Mouse (Mus musculus): ENCODE measurements around the gene Hist1h2bn. TPM values are rescaled to one million over a fixed set of nuclear protein-coding genes. Genes with fewer than 3 reads are reported as not detected.
"Not testable (repeated sequence)": the region's sequence is repeated elsewhere in the genome, so short reads cannot be mapped to it uniquely, and the experiment has no call there.

Gene Hist1h2bn
- polyA plus RNA-seq, 1 experiment from 2014 or later, result 5.8 TPM

GRCm38 (mm10) chr13:21727948-21728572 is 25.9 kb upstream of the Hist1h2bn start:
- H3K9me3 ChIP-seq (ENCODE audit: control insufficient read depth, low read length), result no peaks in the 10 kb centered on the region
- no peak overlapping the region for H3K4me3 ChIP-seq (ENCODE audit: low read length)
- WGBS, result 44% methylated on average over 11 of the region's 11 CpGs
- no peaks in the 10 kb centered on the region for H3K36me3 ChIP-seq (ENCODE audit: control insufficient read depth, insufficient read depth, low read length)
- no peak overlapping the region for H3K27ac ChIP-seq (ENCODE audit: low read length)
- no peaks in the 10 kb centered on the region for H3K27me3 ChIP-seq (ENCODE audit: control insufficient read depth, insufficient read depth, low read depth, low read length)
- peaks cover under 1% of the 10 kb centered on the region; the same call in 1 of the 2 replicates for H3K4me1 ChIP-seq (replicated peaks; ENCODE audit: control insufficient read depth, insufficient read depth, low read length)
- H3K9ac ChIP-seq (ENCODE audit: low read length), result no peak overlapping the region
- no peak overlapping the region for H3K4me2 ChIP-seq (ENCODE audit: low read depth, low read length)
- no peak for ATAC-seq (ENCODE audit: low read depth)

GRCm38 (mm10) chr13:21729544-21729943 is 24.4 kb upstream of the Hist1h2bn start:
- Histone ChIP-seq H3K27me3 (ENCODE audit: control insufficient read depth, insufficient read depth, low read depth, low read length) (no peaks in the 10 kb centered on the region), H3K4me2 (ENCODE audit: low read depth, low read length) (no peak overlapping the region), H3K9ac (ENCODE audit: low read length) (no peak overlapping the region), H3K4me3 (ENCODE audit: low read length) (no peak overlapping the region), H3K36me3 (ENCODE audit: control insufficient read depth, insufficient read depth, low read length) (no peaks in the 10 kb centered on the region), H3K4me1 (replicated peaks; ENCODE audit: control insufficient read depth, insufficient read depth, low read length) (peaks cover 3% of the 10 kb centered on the region; the same call in 1 of the 2 replicates), H3K9me3 (ENCODE audit: control insufficient read depth, low read length) (no peaks in the 10 kb centered on the region), H3K27ac (ENCODE audit: low read length) (no peak overlapping the region)
- 38% methylated on average over 1 of the region's 1 CpGs for WGBS
- no peak for ATAC-seq (ENCODE audit: low read depth)

DNA sequence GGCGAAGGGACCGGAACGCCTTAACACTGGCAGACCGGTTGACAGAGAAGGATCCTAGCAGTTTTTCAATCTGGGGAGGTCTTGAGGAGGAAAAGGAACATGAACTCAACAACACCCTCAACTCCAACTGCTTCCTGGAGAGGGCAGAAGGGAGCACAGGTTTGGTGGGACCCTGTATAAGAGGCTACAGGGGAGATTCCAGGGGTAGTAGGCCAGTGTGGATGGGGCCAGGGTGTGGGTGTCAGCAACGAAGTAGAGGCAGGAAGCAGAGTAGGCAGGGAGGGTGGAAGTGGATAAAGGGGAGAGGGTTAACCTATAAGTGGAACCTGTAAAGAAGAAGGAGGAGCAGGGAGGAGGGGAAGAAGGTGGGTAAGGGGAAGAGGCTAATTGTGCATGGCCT is 20.5 kb upstream of the Hist1h2bn start:
- H3K4me3 ChIP-seq (ENCODE audit: low read length), result no peak overlapping the region

DNA sequence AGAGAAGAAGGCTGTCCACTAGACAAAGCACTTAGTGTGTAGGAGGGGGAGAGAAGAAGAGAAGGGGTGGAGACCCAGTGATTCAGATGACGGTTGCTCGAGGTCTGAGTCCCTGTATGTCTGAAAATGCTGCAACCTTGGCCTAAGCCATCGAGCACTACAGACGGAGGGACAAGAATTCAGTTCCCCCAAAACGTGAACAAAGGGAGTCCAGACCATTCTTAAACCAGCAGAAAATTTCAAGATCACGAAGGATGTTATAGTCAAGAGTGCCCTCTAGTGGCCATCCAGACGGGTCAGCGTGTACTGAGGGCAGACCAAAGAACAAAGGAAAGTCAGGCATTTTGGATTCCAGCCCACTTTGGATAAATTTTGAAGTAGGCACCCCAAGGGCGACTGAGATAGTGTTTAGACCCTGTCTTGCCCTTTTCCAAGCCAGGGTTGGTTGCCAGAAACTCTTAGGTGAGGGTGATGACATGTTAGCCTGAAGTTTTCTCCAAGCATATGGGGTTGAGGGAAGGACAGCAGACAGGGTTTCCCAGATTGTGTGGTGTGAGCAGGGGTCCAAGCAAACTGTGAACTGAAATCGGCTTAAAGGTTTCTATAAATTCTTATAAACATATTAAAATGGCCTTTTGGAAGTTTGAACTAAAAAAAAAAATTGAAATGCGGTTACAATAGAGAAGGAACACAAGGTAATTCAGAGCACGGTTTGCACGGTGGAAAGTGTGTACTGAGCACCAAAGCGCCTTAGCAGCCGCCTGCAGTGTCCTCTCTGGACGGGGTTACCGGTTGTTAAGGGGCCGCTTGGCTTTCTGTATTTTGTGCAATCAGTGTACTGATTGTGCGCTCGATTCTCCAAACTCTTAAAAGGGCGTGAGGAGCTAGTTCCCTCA is 19.7 kb upstream of the Hist1h2bn start:
- Histone ChIP-seq H3K27me3 (ENCODE audit: control insufficient read depth, insufficient read depth, low read depth, low read length) (no peaks in the 10 kb centered on the region), H3K4me2 (ENCODE audit: low read depth, low read length) (peak overlapping the region; percentile 70), H3K9me3 (ENCODE audit: control insufficient read depth, low read length) (no peaks in the 10 kb centered on the region), H3K36me3 (ENCODE audit: control insufficient read depth, insufficient read depth, low read length) (no peaks in the 10 kb centered on the region), H3K9ac (ENCODE audit: low read length) (peak overlapping the region; percentile 68), H3K4me1 (replicated peaks; ENCODE audit: control insufficient read depth, insufficient read depth, low read length) (peaks cover 3% of the 10 kb centered on the region; the same call in 1 of the 2 replicates), H3K27ac (ENCODE audit: low read length) (peak overlapping the region; percentile 93), H3K4me3 (ENCODE audit: low read length) (peak overlapping the region; percentile 50)
- under 1% methylated on average over 21 of the region's 21 CpGs for WGBS
- ATAC-seq (ENCODE audit: low read depth), result peak; percentile 84

More for the DNA sequence above, 20.5 kb upstream of the Hist1h2bn start:
- Histone ChIP-seq H3K27ac (ENCODE audit: low read length) (peak overlapping the region; percentile 93), H3K4me2 (ENCODE audit: low read depth, low read length) (no peak overlapping the region), H3K9me3 (ENCODE audit: control insufficient read depth, low read length) (no peaks in the 10 kb centered on the region), H3K4me1 (replicated peaks; ENCODE audit: control insufficient read depth, insufficient read depth, low read length) (peaks cover 3% of the 10 kb centered on the region; the same call in 1 of the 2 replicates), H3K36me3 (ENCODE audit: control insufficient read depth, insufficient read depth, low read length) (no peaks in the 10 kb centered on the region), H3K9ac (ENCODE audit: low read length) (no peak overlapping the region), H3K27me3 (ENCODE audit: control insufficient read depth, insufficient read depth, low read depth, low read length) (no peaks in the 10 kb centered on the region)
- ATAC-seq (ENCODE audit: low read depth), result no peak
- 70% methylated on average over 5 of the region's 5 CpGs for WGBS

- WGBS, result under 1% methylated on average over 40 of the region's 56 CpGs
- H3K36me3 ChIP-seq (ENCODE audit: control insufficient read depth, insufficient read depth, low read length), result not testable (repeated sequence)
Observed at GRCm38 (mm10) chr13:21734906-21735767, 18.8 kb upstream of the Hist1h2bn start, which contains the start of gene Hist1h4j. Gene Hist1h4j, plus strand, starts transcription at chr13:21735064.

DNA sequence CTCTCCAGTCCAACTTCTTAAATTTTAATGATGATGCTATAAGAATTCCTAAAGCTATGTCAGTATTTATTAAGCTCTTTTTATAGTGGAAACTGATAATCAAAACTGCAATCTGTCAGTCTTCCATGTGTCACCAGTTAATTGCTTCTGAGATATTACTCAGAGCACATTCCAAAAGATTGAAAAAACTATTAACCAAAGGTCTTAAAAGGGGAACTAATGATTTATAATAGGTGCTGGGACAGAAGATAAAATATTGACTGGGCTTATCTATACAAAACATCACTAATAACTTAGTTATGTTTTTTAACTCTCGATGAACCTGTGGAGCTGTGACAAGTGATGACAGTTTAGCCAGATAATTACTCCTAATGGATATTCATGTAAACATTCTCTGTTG is 8.9 kb upstream of the Hist1h2bn start:
- no peak overlapping the region for H3K4me3 ChIP-seq (ENCODE audit: low read length)
- H3K4me1 ChIP-seq (replicated peaks; ENCODE audit: control insufficient read depth, insufficient read depth, low read length), result peaks cover 6% of the 10 kb centered on the region
- H3K27me3 ChIP-seq (ENCODE audit: control insufficient read depth, insufficient read depth, low read depth, low read length), result no peaks in the 10 kb centered on the region
- no peaks in the 10 kb centered on the region for H3K9me3 ChIP-seq (ENCODE audit: control insufficient read depth, low read length)
- H3K9ac ChIP-seq (ENCODE audit: low read length), result no peak overlapping the region
- H3K36me3 ChIP-seq (ENCODE audit: control insufficient read depth, insufficient read depth, low read length), result no peaks in the 10 kb centered on the region
- 39% methylated on average over 1 of the region's 1 CpGs for WGBS
- ATAC-seq (ENCODE audit: low read depth), result no peak
- H3K4me2 ChIP-seq (ENCODE audit: low read depth, low read length), result no peak overlapping the region
- no peak overlapping the region for H3K27ac ChIP-seq (ENCODE audit: low read length)

More at GRCm38 (mm10) chr13:21734906-21735767, 18.8 kb upstream of the Hist1h2bn start, which contains the start of gene Hist1h4j:
- peak within 1 kb of the TSS; percentile 70 for H3K4me2 ChIP-seq (ENCODE audit: low read depth, low read length)
- H3K4me3 ChIP-seq (ENCODE audit: low read length), result peak within 1 kb of the TSS; percentile 50
- peak within 1 kb of the TSS; percentile 93 for H3K27ac ChIP-seq (ENCODE audit: low read length)
- peak within 1 kb of the TSS; percentile 68 for H3K9ac ChIP-seq (ENCODE audit: low read length)
- ATAC-seq (ENCODE audit: low read depth), result peak; percentile 93
- not testable (repeated sequence) for H3K9me3 ChIP-seq (ENCODE audit: control insufficient read depth, low read length); H3K27me3 ChIP-seq (ENCODE audit: control insufficient read depth, insufficient read depth, low read depth, low read length); H3K4me1 ChIP-seq (replicated peaks; ENCODE audit: control insufficient read depth, insufficient read depth, low read length)

DNA sequence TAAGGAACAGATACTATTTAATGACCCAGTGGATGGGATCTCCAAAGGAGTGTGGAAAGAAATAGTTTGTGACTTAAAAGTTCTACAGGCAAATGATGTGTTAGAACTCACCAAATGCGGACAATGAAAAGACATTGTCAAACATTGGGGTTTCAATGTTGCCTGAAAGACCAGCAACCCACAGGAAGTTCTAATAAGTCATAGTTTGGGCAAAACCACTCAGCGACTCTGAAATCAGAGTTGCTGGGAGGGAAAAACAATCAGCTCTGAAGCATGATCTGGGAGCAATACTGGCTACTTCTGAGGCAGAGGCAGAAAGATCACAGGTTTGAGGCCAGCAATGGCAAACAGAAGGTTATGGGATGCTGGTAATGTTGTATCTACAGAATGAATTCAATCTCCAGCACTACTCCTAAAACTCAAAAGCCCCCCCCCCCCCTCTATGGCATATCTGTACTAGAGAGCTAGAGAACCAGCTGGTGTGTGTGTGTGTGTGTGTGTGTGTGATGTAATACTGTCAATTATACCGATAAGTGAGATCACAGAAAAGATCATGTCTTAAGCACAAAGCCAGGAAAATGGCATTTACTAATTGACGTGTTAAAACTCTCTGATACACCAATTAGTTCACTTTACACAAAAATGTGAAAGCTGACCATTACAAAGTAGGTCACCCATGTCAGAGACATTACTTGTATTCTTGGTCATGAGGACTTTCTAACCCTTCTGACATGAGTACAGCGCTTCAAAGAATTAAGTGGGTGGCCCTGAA is 4.3 kb upstream of the Hist1h2bn start:
- WGBS, result 2% methylated on average over 5 of the region's 5 CpGs
- Histone ChIP-seq H3K9ac (ENCODE audit: low read length) (peak overlapping the region; percentile 74), H3K4me3 (ENCODE audit: low read length) (peak overlapping the region; percentile 61), H3K4me2 (ENCODE audit: low read depth, low read length) (peak overlapping the region; percentile 61), H3K36me3 (ENCODE audit: control insufficient read depth, insufficient read depth, low read length) (no peaks in the 10 kb centered on the region), H3K27me3 (ENCODE audit: control insufficient read depth, insufficient read depth, low read depth, low read length) (no peaks in the 10 kb centered on the region), H3K9me3 (ENCODE audit: control insufficient read depth, low read length) (no peaks in the 10 kb centered on the region), H3K4me1 (replicated peaks; ENCODE audit: control insufficient read depth, insufficient read depth, low read length) (peaks cover 10% of the 10 kb centered on the region), H3K27ac (ENCODE audit: low read length) (peak overlapping the region; percentile 71)
- ATAC-seq (ENCODE audit: low read depth), result no peak

- peak within 1 kb of the TSS; percentile 97 for H3K27ac ChIP-seq (ENCODE audit: low read length)
- peak within 1 kb of the TSS; percentile 61 for H3K4me2 ChIP-seq (ENCODE audit: low read depth, low read length)
- H3K4me3 ChIP-seq (ENCODE audit: low read length), result peak within 1 kb of the TSS; percentile 61
- H3K4me1 ChIP-seq (replicated peaks; ENCODE audit: control insufficient read depth, insufficient read depth, low read length), result peaks cover 12% of the 10 kb centered on the region
- under 1% methylated on average over 41 of the region's 56 CpGs for WGBS
- not testable (repeated sequence) for H3K36me3 ChIP-seq (ENCODE audit: control insufficient read depth, insufficient read depth, low read length); H3K27me3 ChIP-seq (ENCODE audit: control insufficient read depth, insufficient read depth, low read depth, low read length); H3K9me3 ChIP-seq (ENCODE audit: control insufficient read depth, low read length)
- peak within 1 kb of the TSS; percentile 74 for H3K9ac ChIP-seq (ENCODE audit: low read length)
- peak; percentile 83 for ATAC-seq (ENCODE audit: low read depth)
Observed at GRCm38 (mm10) chr13:21750159-21751017, 3.5 kb upstream of the Hist1h2bn start, which contains the start of gene Hist1h4k. Gene Hist1h4k, minus strand, starts transcription at chr13:21750505.
